Mouse (Mus musculus) adrenal gland, postnatal 36 days (tissue): Measurements from ENCODE around the gene Riiad1. TPM values are rescaled to one million over a fixed set of nuclear protein-coding genes. Genes with fewer than 3 reads are reported as not detected.
A peak's percentile ranks its signal among the peaks of the same experiment; 100 is the strongest.

Source experiments
- DNase-seq, 2 experiments: peaks; one replicate each; pipeline ENCODE4 v3.0.0; 2021; ENCODE audit warnings: mixed read lengths in 1 of 2
- long read RNA-seq, 2 experiments: library from polyadenylated mRNA; stranded (forward); transcript quantifications; one replicate each; pipeline ENCODE4 v2.0.0; 2021; ENCODE audit warnings: borderline sequencing depth in 2 of 2
- total RNA-seq, 2 experiments: library from RNA; stranded (reverse); gene quantifications; 2 replicates each; pipeline ENCODE4 v1.2.3; 2021

Gene Riiad1
- 1 to 10 TPM; 2.7 to 4.7 TPM for total RNA-seq
- long read RNA-seq, experiment 1, partial matches to known transcripts: 3 of 3 reads
- long read RNA-seq, experiment 1, other reads (novel, unspliced or antisense): 0 of 3 reads
- long read RNA-seq, experiment 2, partial matches to known transcripts: 3 of 3 reads
- long read RNA-seq, experiment 2, other reads (novel, unspliced or antisense): 0 of 3 reads

DNA sequence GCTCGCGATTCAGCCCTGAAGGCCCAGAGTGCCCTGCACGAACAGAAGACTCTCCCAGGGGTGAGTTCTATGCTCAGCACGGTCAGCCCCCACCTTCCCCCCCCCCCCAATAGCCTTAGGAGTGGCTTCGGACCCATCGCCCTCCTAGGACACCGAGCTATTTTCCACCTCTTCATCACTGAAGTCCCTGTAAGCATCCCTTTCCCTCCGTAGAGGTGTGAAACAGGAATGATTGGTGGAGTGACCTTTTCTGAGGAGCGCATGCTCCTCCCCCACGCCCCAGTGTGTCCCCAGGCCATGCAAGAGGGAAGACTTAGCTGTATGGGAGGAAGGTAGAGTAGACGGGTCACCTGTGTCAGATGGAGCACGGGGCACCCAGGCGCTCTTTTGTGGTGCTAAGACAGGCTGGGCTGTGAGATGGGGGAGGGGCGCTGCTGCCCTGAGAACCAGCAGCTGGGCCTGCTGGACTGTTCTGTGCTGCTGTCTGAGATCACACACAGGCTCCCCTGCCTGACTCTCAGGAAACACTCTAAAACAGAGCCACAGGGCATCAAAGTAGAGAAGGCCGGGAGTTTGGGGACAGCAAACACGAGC, at the start of gene Riiad1:
Riiad1 (minus strand) TSS at position 51 of the 594 bp plus-strand sequence.
- DNase-seq: no peak

DNA sequence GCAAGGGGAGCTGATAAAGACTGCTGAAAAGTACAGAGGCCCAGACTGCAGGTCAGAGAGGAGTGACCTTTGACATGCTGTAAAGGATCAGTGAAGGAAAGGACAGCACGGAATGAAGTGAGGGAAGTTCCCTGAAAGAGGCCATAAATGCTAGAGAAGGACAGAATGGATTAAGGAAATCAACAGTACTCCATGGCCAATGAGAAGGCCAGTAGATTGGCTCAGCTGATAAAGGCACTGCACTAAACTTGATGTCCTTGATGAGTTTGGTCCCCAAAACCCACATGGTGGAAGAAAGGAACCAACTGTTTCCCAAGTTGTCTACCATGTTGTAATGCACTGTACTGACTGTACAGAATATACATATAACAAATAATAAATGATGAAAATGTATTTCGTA, 46.6 kb upstream of the Riiad1 start:
- DNase-seq: no peak

- DNase-seq: no peak
Measured at GRCm38 (mm10) chr3:94506664-94507063, 26.5 kb upstream of the Riiad1 start.

DNA sequence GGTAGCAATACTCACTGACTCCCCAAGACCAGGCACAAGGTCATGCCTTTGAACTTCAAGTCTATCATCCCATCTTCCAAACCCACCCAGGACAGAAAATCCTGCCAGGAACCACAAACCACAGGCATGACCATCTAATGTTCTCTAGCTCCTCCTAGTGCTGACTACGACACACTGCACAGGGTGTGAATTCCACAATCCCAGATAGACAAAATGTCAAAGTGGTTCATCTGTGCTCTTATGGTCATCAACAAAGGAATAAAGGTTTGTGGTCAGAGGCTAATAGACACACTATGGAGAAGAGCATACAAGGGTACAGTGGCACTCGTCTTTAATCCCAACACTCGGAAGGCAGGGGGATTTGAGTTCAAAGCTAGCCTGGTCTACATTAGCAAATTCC, 22.1 kb upstream of the Riiad1 start:
- peak in 1 of 2 experiments; percentile 33 for DNase-seq

- no peak for DNase-seq
Measured at GRCm38 (mm10) chr3:94497162-94497561, 17.0 kb upstream of the Riiad1 start.

DNA sequence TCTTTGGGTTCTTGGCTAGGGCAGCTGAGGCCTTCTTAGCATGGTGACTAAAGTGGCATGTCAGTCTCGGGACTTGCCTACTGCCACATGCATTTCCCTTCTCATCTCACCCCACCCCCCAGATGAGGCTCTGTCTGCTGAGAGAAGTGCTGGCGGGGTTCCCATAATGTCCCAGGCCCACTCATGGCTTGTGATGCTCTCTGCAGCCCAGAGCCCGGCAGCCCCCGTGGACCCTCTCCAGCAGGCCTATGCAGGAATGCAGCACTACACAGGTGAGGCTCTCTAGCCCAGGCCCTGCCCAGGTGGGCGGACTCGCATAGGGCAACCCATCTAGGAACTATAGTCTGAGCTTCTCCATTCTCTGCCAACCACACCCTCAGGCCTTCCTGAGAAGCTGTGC, 7.4 kb upstream of the Riiad1 start:
- no peak for DNase-seq

DNA sequence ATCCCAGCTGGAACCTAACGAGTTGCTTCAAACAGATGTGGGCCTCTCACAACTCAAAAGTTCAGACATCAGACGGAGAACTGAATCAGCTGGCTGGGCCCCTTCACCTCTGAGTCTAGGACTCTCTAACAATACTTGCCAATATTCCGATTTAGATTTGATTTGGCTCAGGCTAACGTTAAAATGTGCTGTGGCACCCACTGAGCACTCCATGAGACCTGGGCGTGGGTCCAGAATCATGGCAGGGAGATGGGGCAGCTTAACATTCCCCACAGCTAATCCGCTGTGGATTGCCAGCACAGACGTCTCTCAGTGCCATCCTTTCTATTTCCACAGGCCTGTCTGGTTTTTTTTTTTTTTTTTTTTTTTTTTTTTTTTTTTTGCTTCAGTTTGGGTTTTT, 5.8 kb upstream of the Riiad1 start:
- no peak for DNase-seq

DNA sequence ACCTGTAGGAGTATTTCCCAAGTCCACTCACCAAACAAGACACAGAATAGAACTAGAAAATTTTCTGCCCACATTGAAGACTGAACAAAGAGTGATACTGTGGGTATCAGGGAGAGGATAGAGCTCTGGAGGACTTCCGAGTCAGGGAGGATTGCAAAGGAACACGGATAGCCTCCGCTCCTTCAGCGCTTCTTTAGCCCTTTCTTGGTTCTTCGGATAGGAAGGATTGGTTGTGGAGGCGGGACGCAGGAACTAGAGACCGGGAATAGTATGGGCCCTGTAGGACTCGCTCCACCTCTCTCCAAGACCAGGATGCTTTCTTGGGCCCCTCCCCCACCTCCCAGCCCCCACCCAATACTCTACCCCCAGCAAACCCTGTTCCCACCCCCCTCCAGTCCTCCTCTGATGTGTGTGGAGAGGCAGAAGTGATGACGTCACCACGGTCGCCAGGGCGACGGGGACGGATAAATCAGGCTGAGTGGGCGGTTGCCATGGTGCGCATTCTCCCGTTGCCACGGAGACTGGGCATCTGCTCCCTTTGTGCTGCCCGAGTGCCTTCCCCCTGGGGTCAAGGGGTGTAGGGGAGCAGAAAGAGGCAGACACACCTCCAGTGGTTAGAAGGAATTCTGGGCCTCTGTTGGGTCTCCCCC, 3.8 kb upstream of the Riiad1 start:
- peak; percentile 40 to 49 for DNase-seq

- peak; percentile 41 to 47 for DNase-seq
Measured at GRCm38 (mm10) chr3:94482764-94483385, 2.7 kb upstream of the Riiad1 start.

GRCm38 (mm10) chr3:94481429-94481828, 1.3 kb upstream of the Riiad1 start:
- no peak for DNase-seq

- DNase-seq: peak; percentile 30 to 36
Measured at GRCm38 (mm10) chr3:94479564-94479963, 577 bp downstream of the Riiad1 start.

GRCm38 (mm10) chr3:94478591-94479169, 1.5 kb downstream of the Riiad1 start:
- no peak for DNase-seq

- DNase-seq: no peak
Measured at GRCm38 (mm10) chr3:94477981-94478422, 2.1 kb downstream of the Riiad1 start, which contains the start of gene Celf3. Celf3 (plus strand) TSS chr3:94478295.

DNA sequence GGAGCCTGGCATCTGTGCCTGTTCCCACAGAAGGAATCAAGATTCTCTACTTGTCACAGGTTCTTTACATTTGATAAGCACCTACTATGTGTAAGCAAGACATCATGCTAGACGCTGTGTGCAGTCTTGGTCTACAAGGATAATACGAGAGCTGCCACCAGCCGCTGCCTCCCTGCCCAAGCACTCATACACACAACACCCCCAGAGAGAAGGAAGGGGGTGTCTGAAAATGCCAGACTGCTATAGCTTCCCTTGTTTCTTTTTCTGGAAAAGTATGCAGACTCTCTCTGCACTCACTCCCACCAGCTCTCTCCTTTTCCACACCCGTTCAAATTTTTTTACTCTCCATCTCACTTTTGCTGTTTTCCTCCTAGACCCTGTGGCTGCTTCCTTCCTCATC, 2.7 kb downstream of the Riiad1 start:
- no peak for DNase-seq

GRCm38 (mm10) chr3:94476301-94477035, 3.7 kb downstream of the Riiad1 start:
- no peak for DNase-seq

DNA sequence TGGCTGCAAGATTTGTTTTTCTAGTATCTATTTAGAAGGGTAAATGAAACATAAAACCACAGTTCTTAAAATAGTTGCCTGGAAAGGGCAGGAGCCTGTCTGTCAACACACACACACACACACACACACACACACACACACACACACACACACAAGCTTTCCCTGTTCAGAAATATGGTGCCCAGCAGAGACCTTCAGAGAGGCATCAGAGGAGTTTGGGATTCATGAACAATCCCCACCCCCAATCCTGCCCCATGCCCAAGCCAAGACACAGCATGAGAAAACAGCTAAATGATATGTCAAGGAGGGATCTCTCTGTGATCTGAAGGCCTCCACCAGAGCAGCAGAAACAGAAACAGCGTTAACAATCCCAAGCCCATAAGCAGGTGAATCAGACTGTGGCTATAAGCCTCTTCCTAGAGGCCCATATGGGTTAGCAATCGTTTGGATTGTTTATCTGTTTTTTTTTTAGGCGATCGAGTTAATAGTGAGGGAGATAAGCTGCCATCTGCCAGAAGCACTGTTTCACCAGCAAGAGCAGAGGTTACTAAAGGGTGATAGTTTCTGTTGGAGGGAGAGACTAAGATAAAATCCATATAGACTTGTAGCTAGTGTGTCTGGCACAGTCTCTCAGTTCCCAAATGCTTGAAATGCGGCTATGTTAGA, 6.4 kb downstream of the Riiad1 start:
- no peak for DNase-seq

DNA sequence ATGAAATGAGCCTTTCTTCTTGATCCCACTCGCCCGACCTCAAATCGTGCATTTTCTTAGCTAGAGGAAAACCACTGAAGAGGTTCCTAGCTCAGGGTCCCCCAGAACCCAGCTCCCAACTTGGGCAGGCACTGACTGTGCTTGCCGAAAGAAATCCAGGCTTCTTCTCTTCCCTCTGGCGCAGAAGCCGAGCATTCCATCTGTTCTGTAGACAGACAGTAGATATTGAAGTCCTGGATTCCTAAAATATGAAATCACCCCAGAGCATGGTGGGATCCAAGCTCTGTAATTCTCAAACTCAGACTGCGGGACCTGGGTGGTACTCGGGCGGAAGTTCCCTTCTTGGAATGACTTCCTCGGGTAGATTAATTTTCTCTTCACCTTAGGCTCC, 7.0 kb downstream of the Riiad1 start:
- DNase-seq: no peak

DNA sequence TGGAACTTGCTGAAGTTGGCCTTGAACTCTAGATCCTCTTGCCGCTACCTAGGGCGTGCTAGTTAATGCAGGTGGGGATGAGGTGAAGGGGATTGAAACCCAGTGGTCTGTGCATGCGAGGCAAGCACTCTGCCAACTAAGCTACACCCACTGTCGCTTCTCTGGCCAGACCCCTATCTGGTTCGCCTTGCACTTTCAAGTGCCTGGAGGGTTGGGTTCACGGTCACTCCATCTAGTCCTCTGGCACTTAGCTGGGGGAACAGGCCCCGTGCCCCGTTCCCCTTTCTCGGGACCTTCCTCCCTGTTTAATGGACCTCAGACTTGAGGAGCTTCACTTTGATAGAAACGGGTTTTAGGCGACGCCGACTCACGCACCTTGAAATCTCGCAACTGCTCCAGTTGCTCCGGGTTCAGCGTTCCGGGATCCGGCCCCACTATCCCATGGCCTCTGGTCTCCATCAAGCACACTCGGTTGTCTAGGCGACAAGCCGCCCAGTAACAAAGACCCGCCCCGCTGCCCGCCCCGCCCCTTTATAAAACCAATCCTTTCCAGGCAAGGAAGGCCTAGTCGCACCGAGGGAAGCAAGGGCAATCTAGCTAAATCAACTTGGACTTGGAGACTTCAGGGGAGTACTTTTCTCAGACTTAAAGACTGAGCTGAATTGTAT, 7.6 kb downstream of the Riiad1 start:
- DNase-seq: peak; percentile 37 to 58

- no peak for DNase-seq
Measured at GRCm38 (mm10) chr3:94468931-94469330, 11.2 kb downstream of the Riiad1 start.

DNA sequence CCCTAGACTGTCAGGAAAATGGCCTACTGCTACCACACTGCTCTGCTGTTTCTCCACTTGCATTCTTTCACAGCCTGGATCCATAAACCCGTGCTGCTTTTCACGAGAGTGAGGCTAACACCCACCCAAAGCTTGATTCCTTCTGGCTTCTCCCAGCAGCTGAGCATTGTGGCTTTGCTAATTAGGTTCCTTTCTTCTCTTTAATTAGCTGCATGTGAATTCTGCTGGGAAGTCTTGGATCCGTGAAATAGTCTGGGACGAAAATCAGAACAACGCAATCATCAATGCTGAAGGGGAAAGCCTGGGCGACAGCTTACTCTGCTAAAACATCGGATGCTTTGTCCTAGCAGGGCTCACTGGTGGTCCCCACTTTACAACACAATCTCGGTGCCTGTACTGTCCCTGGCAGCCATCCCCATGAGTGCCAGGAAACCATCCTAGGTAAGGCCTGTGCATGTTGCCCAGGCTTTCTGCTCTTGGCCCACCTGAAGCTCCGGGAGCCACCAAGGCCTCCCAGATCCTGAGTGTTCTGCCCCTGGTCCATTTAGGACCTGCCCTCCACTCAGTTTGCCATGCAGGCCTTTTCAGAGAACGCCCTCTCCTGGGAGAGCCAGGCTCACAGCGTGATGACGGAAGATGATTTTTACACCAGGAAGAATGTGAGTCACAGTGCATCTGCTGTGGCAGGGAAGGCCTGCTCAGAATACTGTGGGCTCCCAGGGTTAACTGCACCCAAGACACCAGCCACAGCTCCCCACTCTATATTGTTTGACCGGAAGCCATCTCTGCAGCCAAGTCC, 14.3 kb downstream of the Riiad1 start:
- no peak for DNase-seq
